Comparison of ENCODE assay signal across 17 mouse cellular contexts in genomic region chr4:117161183-117161582, GRCm38 (mm10). TPM values are rescaled to one million over a fixed set of nuclear protein-coding genes. Genes with fewer than 3 reads are reported as not detected.
"Had no signal": no experiment of that assay in that cellular context is flagged by ENCODE, and none has a peak within 500 bp of the region (broad histone marks: within the 10 kb centered on the region; RNA-seq: fewer than 3 reads in every experiment).

No protein-coding gene starts in this region.

- H3K27me3 ChIP-seq: liver, embryonic 13.5 days; lung, embryonic 15.5 days; neural tube, embryonic 12.5 days; stomach, embryonic 15.5 days had no signal

- H3K4me3 ChIP-seq: left cerebral cortex, adult 2 months; liver, embryonic 13.5 days; lung, embryonic 15.5 days; myocyte; neural tube, embryonic 12.5 days; stomach, embryonic 15.5 days had no signal

- H3K27ac ChIP-seq: left cerebral cortex, adult 2 months; liver, embryonic 13.5 days; lung, embryonic 15.5 days; neural tube, embryonic 12.5 days; stomach, embryonic 15.5 days had no signal

- ATAC-seq: liver, postnatal 0 days had no signal

- H3K4me2 ChIP-seq: liver, embryonic 13.5 days; lung, embryonic 15.5 days; neural tube, embryonic 12.5 days; stomach, embryonic 15.5 days had no signal

- DNase-seq: kidney, adult 2 months; kidney, postnatal 25 days; liver; liver, embryonic 13.5 days; liver, postnatal 0 days; right cerebral cortex, postnatal 14 days; thymus, adult 2 months; thymus, postnatal 25 days had no signal

- H3K9me3 ChIP-seq: liver, embryonic 13.5 days; lung, embryonic 15.5 days; neural tube, embryonic 12.5 days; stomach, embryonic 15.5 days had no signal

- H3K9ac ChIP-seq: liver, embryonic 13.5 days; liver, postnatal 0 days; lung, embryonic 15.5 days; neural tube, embryonic 12.5 days; stomach, embryonic 15.5 days had no signal

- H3K4me1 ChIP-seq: lung, embryonic 15.5 days; neural tube, embryonic 12.5 days; stomach, embryonic 15.5 days had no signal

RNA-seq across cellular contexts. Expression of gene Kif2c, which starts 21.3 kb away (rescaled TPM):
- total RNA-seq: left cerebral cortex, adult 2 months had no signal

RNA-seq across cellular contexts. Expression of gene Tctex1d4, which starts 34.6 kb away (rescaled TPM):
- total RNA-seq: left cerebral cortex, adult 2 months; left cerebral cortex, postnatal 14 days; megakaryocyte-erythroid progenitor cell, adult 5-6 weeks had no signal
- polyA plus RNA-seq: kidney, embryonic 16.5 days; limb, embryonic 11.5 days; liver, embryonic 13.5 days; liver, postnatal 0 days; neural tube, embryonic 12.5 days had no signal
